Mouse (Mus musculus) C2C12 (cell line): ENCODE data around the gene Tenm2.

Experiments
- CTCF ChIP-seq: IDR thresholded peaks from one replicate; pipeline ENCODE4 v1.5.1; 2011; ENCODE audit not compliant: control insufficient read depth, insufficient read depth, insufficient read length
- MAX ChIP-seq: IDR thresholded peaks from one replicate; pipeline ENCODE4 v1.6.1; 2011; ENCODE audit warnings: mild to moderate bottlenecking, control low read depth
- MYOG ChIP-seq: IDR thresholded peaks from one replicate; pipeline ENCODE4 v1.6.1; 2011; ENCODE audit not compliant: control insufficient read depth, insufficient read length; ENCODE audit errors: extremely low read depth
- USF1 ChIP-seq: IDR thresholded peaks from one replicate; pipeline ENCODE4 v1.6.1; 2011; ENCODE audit warnings: low read depth, mild to moderate bottlenecking, control low read depth, moderate library complexity

DNA sequence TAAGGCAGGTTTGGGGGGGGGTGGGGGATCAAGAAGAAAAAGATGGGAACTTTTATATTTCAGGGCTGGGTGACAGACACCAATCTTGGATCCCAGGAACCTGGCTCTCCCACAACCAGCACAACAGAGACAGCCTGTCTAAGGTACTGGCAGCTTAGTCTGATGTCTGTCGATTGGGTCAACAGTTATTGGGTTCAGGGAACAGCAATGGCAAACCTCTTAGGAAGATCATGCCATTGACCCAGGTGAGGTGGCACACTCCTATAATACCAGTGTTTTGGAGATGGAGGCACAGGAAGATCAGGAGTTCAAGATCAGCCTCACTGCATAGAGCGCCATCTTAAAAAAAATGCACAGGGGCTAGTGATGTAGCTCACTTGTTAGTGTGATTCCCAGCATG is 1273.3 kb downstream of the Tenm2 start:
- TF ChIP-seq CTCF (no peak), MYOG (no peak), USF1 (no peak), MAX (no peak)
